Mouse (Mus musculus): ENCODE data around the gene Fitm2.

GRCm38 (mm10) chr2:163493976-163494375, 21.5 kb upstream of the Fitm2 start:
- no peak for TF ChIP-seq JUND (IDR thresholded peaks at IDR 0.05; ENCODE audit: low read depth, low read length)
- no peak for TF ChIP-seq POLR2A (IDR thresholded peaks at IDR 0.05; ENCODE audit: control insufficient read depth in 1 of 2, insufficient read depth in 1 of 2, low read depth in 1 of 2, low read length in 2 of 2, poor library complexity in 1 of 2)
- no peak for TF ChIP-seq CTCF (IDR thresholded peaks at IDR 0.05 in 2 of 3, conservative IDR thresholded peaks at IDR 0.05 in 1 of 3; ENCODE audit: control insufficient read depth in 1 of 3, insufficient read depth in 1 of 3, low read depth in 2 of 3, low read length in 3 of 3, poor library complexity in 1 of 3, severe bottlenecking in 1 of 3)
- TF ChIP-seq HCFC1 (IDR thresholded peaks at IDR 0.05; ENCODE audit: low read depth, low read length) = no peak
- no peak for TF ChIP-seq MEF2A (IDR thresholded peaks at IDR 0.05; ENCODE audit: extremely low read depth, insufficient replicate concordance, low read depth, low read length, poor library complexity, severe bottlenecking)
- TF ChIP-seq MAZ (IDR thresholded peaks at IDR 0.05; ENCODE audit: low read depth, low read length) = no peak
- TF ChIP-seq BHLHE40 (IDR thresholded peaks at IDR 0.05; ENCODE audit: borderline replicate concordance, low read depth, low read length) = no peak
- TF ChIP-seq CHD1 (IDR thresholded peaks at IDR 0.05; ENCODE audit: low read depth, low read length) = no peak
- TF ChIP-seq POLR2AphosphoS5 (IDR thresholded peaks at IDR 0.05; ENCODE audit: borderline replicate concordance, low read depth, low read length) = no peak
- TF ChIP-seq POLR2AphosphoS2 (IDR thresholded peaks at IDR 0.05; ENCODE audit: low read length) = no peak
- no peak for TF ChIP-seq EP300 (IDR thresholded peaks at IDR 0.05; ENCODE audit: low read depth in 1 of 2, low read length in 2 of 2)
- no peak for TF ChIP-seq UBTF (IDR thresholded peaks at IDR 0.05; ENCODE audit: borderline replicate concordance, insufficient read depth, low read depth, low read length)
- TF ChIP-seq NELFE (IDR thresholded peaks at IDR 0.05; ENCODE audit: low read depth, low read length) = no peak
- no peak for TF ChIP-seq CHD2 (IDR thresholded peaks at IDR 0.05; ENCODE audit: low read length)
